Mouse (Mus musculus) urinary bladder, postnatal 4 days (tissue): ENCODE results near the gene Ryr3.
A peak's percentile ranks its signal among the peaks of the same experiment; 100 is the strongest.

Experiments
- DNase-seq, 2 experiments: peaks; one replicate each; pipeline ENCODE4 v3.0.0; 2021 to 2022; ENCODE audit warnings: low spot score in 2 of 2

Ryr3 gene

DNA sequence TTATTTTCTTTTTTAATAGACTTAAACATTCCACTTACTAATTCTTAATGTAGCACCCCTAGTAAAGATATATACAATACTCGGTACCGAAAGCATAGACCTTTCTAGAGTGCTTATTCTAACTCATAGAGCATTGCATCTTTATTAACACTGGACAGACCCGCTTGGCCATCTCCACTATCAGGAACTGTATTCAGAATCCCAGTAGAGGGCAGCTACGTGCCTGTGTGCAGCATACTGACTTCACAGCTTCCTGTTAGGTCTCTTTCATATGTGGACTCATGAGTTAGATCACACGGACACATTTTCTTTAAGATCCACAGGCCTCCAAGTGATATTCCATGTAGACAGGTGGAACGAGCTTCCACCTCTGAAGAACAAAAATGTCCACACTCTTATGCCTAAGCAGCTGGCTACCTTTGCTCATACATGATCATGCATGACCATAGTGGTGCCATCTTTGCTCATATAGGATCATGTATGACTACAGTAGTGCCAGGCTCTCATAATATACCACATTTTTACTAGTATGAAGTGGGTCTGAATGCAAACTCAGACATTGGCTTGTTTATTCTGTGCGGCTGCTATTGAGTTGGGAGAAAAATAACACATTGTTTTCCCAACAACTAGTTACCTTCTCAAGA is 417.4 kb downstream of the Ryr3 start:
- DNase-seq: no peak

DNA sequence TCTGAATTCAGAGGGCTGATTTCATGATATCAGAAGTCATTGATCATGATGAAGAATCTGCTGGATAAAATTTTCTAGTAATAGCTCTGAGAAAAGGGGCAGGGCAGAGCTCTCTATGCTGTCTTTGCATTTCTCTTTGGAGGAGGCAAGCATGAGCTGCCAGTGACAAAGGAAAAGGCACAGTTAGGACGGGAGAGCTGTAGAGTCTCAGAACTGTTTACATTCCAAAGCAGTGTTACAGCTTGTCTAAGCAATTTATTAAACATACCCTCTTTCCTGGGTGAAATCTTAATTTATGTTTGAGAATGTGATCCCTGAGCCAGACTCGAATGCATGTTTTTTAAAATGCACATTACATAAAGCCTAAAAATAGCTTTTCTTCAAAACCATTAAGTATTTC is 435.3 kb downstream of the Ryr3 start:
- no peak for DNase-seq

- no peak for DNase-seq
These were observed 442.1 kb downstream of the Ryr3 start for GRCm38 (mm10) chr2:112774762-112775161.

DNA sequence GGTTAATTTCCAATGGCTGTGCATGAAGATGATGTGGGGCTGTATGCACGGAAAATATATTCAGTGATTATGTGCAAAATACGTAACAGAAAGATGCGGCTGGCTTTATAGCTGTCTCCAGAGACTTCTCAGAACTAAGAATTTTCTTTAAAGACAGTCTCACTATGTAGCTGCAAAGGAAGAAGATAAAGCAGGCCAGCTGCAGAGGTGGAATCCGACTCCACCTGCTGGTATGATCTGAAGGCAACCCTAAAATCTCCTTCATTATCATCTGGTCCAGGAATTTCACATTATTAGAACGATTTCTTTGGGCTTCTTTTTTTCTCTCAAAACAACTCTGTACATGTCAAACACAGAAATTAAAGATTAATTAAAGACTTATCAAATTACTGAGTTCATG is 449.2 kb downstream of the Ryr3 start:
- no peak for DNase-seq

- DNase-seq: no peak
These were observed 451.9 kb downstream of the Ryr3 start for GRCm38 (mm10) chr2:112765046-112765445.

- DNase-seq: no peak
These were observed 452.6 kb downstream of the Ryr3 start for GRCm38 (mm10) chr2:112764274-112764673.

DNA sequence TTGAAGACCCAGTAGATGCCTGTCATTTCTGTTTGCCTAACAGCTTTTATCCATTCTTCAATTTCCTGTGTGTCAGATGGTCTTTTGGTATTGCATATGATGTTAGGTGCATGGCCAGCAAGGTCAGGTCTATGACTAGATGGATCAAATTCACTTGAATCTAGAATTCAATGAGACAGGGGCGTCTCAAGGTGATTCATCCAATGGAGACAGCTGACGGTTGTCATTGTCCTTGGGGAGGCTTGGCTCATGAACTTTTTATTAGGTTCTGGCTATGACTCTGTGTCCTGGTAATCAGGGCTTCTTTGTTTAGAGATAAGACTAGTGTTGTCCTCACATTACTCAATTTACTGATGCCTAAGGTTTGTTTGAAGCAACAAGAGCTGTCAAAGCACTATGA is 454.9 kb downstream of the Ryr3 start:
- DNase-seq: no peak

GRCm38 (mm10) chr2:112761196-112761913 is 455.5 kb downstream of the Ryr3 start:
- DNase-seq: peak in 1 of 2 experiments; percentile 10

- peak in 1 of 2 experiments; percentile 5 for DNase-seq
These were observed 456.2 kb downstream of the Ryr3 start for GRCm38 (mm10) chr2:112760692-112761091.

- no peak for DNase-seq
These were observed 457.2 kb downstream of the Ryr3 start for GRCm38 (mm10) chr2:112759678-112760077.

GRCm38 (mm10) chr2:112758732-112759131 is 458.2 kb downstream of the Ryr3 start:
- no peak for DNase-seq

DNA sequence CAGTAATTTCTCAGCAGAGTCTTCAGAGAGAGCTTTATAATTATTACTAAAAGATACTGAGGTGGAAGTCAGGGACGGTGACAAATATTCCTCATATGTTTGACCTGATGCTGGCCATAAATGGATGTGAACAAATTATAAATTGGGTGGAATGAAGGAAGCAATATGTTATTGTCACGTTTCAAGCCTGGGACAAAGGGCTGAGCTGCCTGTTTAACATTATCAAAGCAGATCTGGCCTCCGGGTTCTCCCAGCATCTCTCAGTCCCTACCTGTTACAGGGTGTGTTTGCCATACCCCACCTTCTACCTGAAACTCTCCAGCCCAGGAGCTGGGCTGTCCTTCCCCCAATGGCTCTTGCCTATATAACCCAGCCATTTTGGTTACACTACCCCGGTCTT is 463.6 kb downstream of the Ryr3 start:
- DNase-seq: no peak

DNA sequence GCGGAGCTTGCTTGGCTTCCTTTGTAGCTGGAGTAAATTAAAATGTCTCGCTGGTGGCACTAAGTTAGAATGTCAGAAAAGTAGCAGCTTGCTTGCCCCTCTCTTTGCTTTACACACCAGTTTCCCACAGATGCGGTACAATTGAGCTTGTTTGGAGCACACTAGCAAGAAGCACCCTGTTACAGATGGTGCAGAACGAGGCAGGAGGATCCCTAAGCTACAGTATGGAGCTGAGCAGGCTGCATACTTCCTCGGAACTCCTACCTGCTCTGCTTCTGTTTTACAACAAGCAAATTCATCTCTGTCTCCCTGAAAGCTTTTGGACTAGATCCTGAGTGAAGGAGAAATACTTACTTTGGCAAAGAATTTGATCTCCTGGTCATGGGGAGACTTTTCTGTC is 465.5 kb downstream of the Ryr3 start:
- DNase-seq: no peak

- DNase-seq: no peak
These were observed 468.4 kb downstream of the Ryr3 start for GRCm38 (mm10) chr2:112748532-112748931.

- no peak for DNase-seq
These were observed 484.0 kb downstream of the Ryr3 start for GRCm38 (mm10) chr2:112732942-112733341.

- DNase-seq: no peak
These were observed 489.1 kb downstream of the Ryr3 start for GRCm38 (mm10) chr2:112727842-112728241.

- DNase-seq: no peak
These were observed 495.7 kb downstream of the Ryr3 start for GRCm38 (mm10) chr2:112721217-112721616.

GRCm38 (mm10) chr2:112720715-112721114 is 496.2 kb downstream of the Ryr3 start:
- DNase-seq: no peak

DNA sequence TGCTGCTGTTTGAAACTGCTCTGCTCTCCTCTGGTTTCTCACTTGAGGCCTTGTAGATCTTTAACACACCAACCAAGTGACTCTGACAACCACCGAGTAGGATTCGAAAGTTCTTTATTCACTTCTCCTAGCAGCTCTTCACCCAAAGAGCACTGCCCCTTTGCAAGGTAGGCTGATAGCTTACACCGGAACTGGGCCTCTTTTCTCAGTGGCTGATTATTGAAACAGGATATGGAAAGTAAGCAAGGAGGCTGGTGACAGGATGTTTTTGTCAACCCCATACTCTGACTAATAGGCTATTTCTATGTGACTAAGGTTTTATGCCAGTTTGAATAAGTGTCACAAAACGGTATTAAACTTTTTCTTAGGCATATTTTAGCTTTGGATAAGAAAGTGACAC is 502.2 kb downstream of the Ryr3 start:
- no peak for DNase-seq

DNA sequence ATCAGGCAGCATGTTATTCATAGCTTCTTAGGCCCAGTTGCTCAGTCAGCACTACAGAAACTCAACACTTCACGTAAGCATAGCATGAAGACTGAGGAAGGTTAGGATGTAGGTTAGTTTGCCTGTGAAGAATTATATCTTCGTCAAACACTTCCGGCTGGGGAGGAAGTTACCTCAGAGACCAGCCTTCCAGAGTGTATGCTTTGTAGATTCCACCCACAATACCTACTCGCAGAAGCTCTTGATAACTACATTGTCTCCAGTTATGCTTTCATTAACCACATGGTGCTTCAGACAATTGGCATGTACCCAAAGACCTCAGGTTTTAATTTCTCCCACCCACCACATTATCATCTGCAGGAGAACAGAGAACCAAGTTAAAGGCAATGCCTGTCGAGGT is 535.1 kb downstream of the Ryr3 start:
- DNase-seq: no peak

DNA sequence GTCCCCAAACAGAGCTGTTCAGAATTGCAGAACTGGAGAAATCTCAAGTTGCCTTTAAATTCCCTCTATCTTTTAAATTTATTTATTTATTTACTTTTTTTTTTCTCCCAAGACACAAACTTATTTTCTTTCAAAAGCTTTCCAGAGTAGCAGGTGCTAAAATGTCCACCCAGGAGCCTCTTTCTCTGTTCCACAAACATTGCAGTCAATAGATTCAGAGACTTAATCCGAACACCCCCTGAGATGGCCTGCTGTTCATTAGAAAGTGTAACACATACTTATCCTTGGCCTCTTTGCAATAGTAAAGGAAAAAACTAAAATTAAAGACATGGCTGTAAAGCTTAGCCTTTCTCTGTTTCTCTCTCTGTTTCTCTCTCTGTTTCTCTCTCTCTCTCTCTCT is 539.6 kb downstream of the Ryr3 start:
- no peak for DNase-seq

GRCm38 (mm10) chr2:112676721-112677120 is 540.2 kb downstream of the Ryr3 start:
- DNase-seq: no peak

- DNase-seq: no peak
These were observed 540.7 kb downstream of the Ryr3 start for GRCm38 (mm10) chr2:112676175-112676574.

- DNase-seq: no peak
These were observed 547.4 kb downstream of the Ryr3 start for GRCm38 (mm10) chr2:112669461-112669860.
